Mouse (Mus musculus) forebrain, embryonic 11.5 days (tissue): ENCODE measurements around the gene Ptrhd1. TPM values are rescaled to one million over a fixed set of nuclear protein-coding genes. Genes with fewer than 3 reads are reported as not detected.

Experiments
- ATAC-seq: fragments of 200-750 bp; cut with Nextera tagmentation; replicated peaks from 2 replicates; pipeline ENCODE4 v1.8.0; 2017; ENCODE audit warnings: moderate TSS enrichment; ENCODE audit not compliant: low FRiP score
- DNase-seq: peaks from one replicate; pipeline ENCODE4 v3.0.0-alpha.2; 2017; ENCODE audit warnings: low spot score
- H3K27ac ChIP-seq: fragments of 300-500 bp; sonication (generic); 2 replicates; pipeline ENCODE4 v1.5.1; 2014; ENCODE audit warnings: low read depth, low read length
- H3K27me3 ChIP-seq: fragments of 300-500 bp; sonication (generic); 2 replicates; pipeline ENCODE4 v1.6.1; 2014; ENCODE audit warnings: mild to moderate bottlenecking, low read length, mixed read lengths; ENCODE audit not compliant: control insufficient read depth, insufficient read depth
- H3K36me3 ChIP-seq: fragments of 300-500 bp; sonication (generic); 2 replicates; pipeline ENCODE4 v1.6.1; 2014; ENCODE audit warnings: mild to moderate bottlenecking, low read length, moderate library complexity, mixed read lengths; ENCODE audit not compliant: control insufficient read depth, insufficient read depth
- H3K4me1 ChIP-seq: fragments of 300-500 bp; sonication (generic); replicated peaks from 2 replicates; pipeline ENCODE4 v1.6.1; 2014; ENCODE audit warnings: low read length, mixed read lengths; ENCODE audit not compliant: control insufficient read depth, insufficient read depth
- H3K4me2 ChIP-seq: fragments of 300-500 bp; sonication (generic); 2 replicates; pipeline ENCODE4 v1.6.1; 2014; ENCODE audit warnings: low read depth, mild to moderate bottlenecking, low read length, moderate library complexity, mixed read lengths; ENCODE audit not compliant: severe bottlenecking
- H3K4me3 ChIP-seq: fragments of 300-500 bp; sonication (generic); 2 replicates; pipeline ENCODE4 v1.5.1; 2014; ENCODE audit warnings: low read depth, low read length
- H3K9ac ChIP-seq: fragments of 300-500 bp; sonication (generic); 2 replicates; pipeline ENCODE4 v1.6.1; 2014; ENCODE audit warnings: low read length
- H3K9me3 ChIP-seq: fragments of 300-500 bp; sonication (generic); 2 replicates; pipeline ENCODE4 v1.6.1; 2016; ENCODE audit warnings: low read length, mixed read lengths; ENCODE audit not compliant: control insufficient read depth
- WGBS: fragments of 180-500 bp; shearing (Covaris S2); extraction: QIAGEN DNeasy Blood & Tissue Kit; methylation state at CpG from one replicate; pipeline ENCODE4 v1.1.7; 2014; 5-methylcytosine and 5-hydroxymethylcytosine counted together
- polyA plus RNA-seq: library from polyadenylated mRNA; unstranded; fragments of >200 nt; fragmentation: Nextera tagmentation; extraction: Ambion mirVana; gene quantifications from 2 replicates; pipeline ENCODE4 v1.2.1, GENCODE M21; 2014

Gene Ptrhd1
- polyA plus RNA-seq, result 6.0 and 6.5 TPM in 2 replicates

DNA sequence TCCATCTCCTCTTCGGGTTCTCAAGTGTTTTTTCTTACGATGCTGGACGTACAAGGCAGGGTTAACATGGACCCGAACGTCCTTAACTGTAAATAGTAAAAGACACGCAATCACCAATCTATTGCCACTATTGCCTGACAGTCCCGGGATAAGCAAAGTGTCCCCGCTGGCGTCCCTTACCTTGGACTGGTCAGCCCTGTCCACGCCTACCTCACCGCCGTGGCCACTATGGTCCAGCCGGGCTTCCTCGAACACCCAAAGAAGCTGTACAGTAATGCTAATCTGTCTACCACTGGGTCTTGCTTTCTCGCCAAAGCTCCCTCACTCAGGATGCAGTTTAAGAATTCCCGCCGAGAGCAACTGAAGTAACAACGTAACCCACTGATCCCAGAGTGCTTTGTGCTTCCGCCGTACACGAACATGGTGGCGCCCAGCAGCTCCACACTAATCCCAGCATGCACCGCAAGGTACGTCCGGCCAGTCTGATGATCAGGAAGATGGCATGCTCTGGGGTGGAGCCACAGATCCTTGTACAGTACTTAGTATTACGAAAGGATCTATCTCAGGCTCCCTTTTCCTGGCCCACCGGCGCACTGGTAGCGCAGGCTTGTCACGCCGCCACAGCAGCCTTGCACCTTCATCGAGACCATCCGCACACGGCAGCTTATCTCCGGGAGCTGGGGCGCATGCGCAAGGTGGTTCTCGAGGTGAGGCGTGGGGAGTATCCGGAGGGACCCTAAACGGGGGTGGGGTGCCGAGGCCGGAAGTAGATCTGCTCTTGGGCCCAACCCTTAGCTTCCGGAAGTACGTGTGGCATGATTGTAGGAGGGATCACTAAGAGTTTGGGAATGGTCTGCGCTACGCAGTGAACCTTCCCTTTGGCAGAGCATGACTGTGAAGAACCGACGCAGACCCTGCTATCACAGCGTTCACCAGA is at the start of gene Ptrhd1, which contains the start of gene Cenpo:
Gene Ptrhd1 (plus strand): TSS at position 456 of the 937 bp plus-strand sequence.
Gene Cenpo (minus strand): TSS at position 723 of the 937 bp plus-strand sequence.
- Histone ChIP-seq H3K27ac (peak within 1 kb of the TSS; percentile 82), H3K4me3 (peak within 1 kb of the TSS; percentile 67), H3K9ac (peak within 1 kb of the TSS; percentile 73), H3K36me3 (no peaks in the 10 kb centered on the region; the same call in 1 of the 2 replicates), H3K9me3 (no peaks in the 10 kb centered on the region), H3K4me2 (peak within 1 kb of the TSS; percentile 66), H3K4me1 (0 out of 2 replicates have a peak, but pooled peaks cover 4% of the 10 kb centered on the region), H3K27me3 (no peaks in the 10 kb centered on the region)
- peak; percentile 98 for ATAC-seq
- peak; percentile 95 for DNase-seq
- under 1% methylated on average over 50 of the region's 50 CpGs for WGBS

DNA sequence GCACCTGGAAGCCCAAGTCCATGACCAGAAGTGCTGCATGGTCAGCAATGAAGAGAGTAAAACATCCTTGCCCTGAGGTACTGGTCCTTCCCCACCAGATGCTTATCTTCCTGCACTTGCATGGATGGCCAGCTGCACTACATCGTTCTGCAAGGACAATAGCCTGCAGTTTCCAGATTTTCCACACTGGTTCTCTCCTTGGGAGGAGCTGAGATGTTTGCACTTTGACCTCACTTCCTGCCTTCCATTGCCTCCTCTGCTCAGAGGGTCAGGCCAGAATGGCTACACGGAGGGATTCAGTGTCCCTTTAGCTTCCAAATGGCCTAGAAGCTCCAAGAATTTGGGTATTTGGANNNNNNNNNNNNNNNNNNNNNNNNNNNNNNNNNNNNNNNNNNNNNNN is 49.2 kb upstream of the Ptrhd1 start:
- no peak for ATAC-seq
- 74% methylated on average over 2 of the region's 2 CpGs for WGBS
- Histone ChIP-seq H3K4me2 (no peak overlapping the region), H3K27me3 (no peaks in the 10 kb centered on the region), H3K9ac (no peak overlapping the region), H3K9me3 (no peaks in the 10 kb centered on the region), H3K4me3 (no peak overlapping the region), H3K36me3 (no peaks in the 10 kb centered on the region), H3K4me1 (peaks cover 5% of the 10 kb centered on the region), H3K27ac (no peak overlapping the region)
- DNase-seq, result no peak

DNA sequence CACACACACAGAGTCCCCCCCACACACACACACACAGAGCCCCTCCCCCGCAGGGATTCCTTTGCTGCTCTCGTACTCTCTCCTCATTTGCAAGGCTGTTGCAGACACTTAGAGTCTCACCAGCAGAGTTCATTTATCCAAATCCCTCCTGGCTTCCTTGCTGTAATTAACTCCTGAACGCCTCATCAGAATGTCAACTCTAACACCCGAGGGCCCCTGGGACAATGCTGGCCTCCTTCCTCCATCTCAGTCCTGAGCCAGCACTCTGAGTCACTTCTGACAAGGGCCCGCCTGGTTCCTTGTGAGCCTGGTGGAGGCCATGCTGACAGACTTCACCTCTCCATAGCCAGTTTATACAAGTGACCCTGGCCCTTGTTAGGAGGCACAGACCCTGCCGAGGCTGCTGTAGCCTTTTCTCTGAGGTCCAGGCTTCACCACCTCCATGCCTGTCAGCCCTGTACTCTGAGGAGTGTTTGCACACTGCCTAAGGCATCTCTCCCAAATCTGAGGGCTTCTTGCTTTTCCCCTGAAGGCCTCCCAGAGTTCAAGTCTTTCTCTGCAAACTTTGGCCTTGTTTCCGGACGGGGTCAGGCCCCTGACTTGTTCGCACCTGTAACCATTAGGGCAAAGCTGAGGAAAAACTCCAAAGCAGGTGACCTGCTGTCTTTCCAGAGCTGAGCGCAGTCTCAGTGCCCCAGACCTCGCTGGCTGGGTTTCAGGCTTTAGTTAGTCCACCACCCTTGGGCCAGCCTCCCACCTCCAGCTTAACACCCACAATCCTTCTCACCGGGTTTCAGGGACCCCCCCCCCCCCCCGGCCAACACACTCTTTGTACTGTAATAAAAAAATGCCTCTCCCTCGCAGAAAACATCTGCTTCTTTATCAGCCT is 45.4 kb upstream of the Ptrhd1 start:
- WGBS, result 27% methylated on average over 14 of the region's 14 CpGs

DNA sequence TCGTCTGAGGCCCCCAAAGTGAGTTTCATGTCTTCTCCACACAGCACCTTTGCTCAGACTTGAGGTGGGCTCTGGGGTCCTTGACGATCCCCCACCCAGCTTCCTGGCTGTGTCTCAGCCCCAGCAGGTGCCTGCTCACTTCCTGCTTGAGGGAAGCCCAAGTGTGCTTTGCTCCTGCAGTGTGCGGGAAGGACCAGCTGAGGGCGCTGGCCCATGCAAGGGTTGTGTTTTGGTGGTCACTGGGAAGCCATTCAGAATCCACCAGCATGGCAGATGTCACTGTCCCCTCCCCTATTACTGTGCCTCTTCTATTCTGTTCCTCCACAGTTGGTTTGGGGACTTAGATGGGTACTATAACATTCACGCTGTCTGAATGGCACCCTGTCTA is 44.8 kb upstream of the Ptrhd1 start:
- ATAC-seq, result no peak; the same call in 1 of the 2 replicates
- Histone ChIP-seq H3K27me3 (no peaks in the 10 kb centered on the region), H3K4me1 (peaks cover 5% of the 10 kb centered on the region), H3K9me3 (no peaks in the 10 kb centered on the region), H3K4me3 (no peak overlapping the region), H3K36me3 (no peaks in the 10 kb centered on the region), H3K27ac (no peak overlapping the region), H3K9ac (no peak overlapping the region), H3K4me2 (no peak overlapping the region)
- 38% methylated on average over 5 of the region's 5 CpGs for WGBS
- peak; percentile 77 for DNase-seq

More for the DNA sequence above, 45.4 kb upstream of the Ptrhd1 start:
- Histone ChIP-seq H3K9me3 (no peaks in the 10 kb centered on the region), H3K4me2 (no peak overlapping the region), H3K4me3 (no peak overlapping the region), H3K36me3 (no peaks in the 10 kb centered on the region), H3K27me3 (no peaks in the 10 kb centered on the region), H3K27ac (peak overlapping the region; percentile 14), H3K4me1 (peaks cover 5% of the 10 kb centered on the region), H3K9ac (no peak overlapping the region)
- ATAC-seq, result peak; percentile 77
- DNase-seq, result peak; percentile 80

DNA sequence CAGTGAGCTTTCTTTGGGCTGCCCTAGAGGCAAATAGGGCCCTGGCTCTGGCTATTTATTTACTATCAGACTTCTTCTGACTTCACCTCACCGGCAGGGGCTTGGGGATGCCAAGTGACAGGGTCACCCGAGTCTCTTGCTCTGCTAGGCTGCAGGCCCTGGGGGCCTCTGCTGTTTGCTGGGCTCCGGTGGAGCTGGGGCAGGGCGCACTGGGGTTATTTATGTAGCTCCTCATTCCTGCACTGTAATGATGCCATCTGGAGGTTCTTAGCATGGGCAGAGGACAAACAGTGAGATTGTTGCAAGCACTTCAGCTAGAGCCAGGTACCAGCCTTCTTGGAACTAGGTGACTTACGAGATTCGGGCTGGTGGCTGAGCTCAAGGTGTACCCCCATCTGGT is 41.3 kb upstream of the Ptrhd1 start:
- H3K4me1 ChIP-seq, result peaks cover 5% of the 10 kb centered on the region
- H3K9me3 ChIP-seq, result no peaks in the 10 kb centered on the region
- H3K4me2 ChIP-seq, result no peak overlapping the region
- no peak for DNase-seq
- no peak overlapping the region for H3K9ac ChIP-seq
- H3K27ac ChIP-seq, result no peak overlapping the region
- H3K27me3 ChIP-seq, result no peaks in the 10 kb centered on the region
- no peaks in the 10 kb centered on the region for H3K36me3 ChIP-seq
- H3K4me3 ChIP-seq, result no peak overlapping the region
- WGBS, result 79% methylated on average over 6 of the region's 6 CpGs
- no peak for ATAC-seq

DNA sequence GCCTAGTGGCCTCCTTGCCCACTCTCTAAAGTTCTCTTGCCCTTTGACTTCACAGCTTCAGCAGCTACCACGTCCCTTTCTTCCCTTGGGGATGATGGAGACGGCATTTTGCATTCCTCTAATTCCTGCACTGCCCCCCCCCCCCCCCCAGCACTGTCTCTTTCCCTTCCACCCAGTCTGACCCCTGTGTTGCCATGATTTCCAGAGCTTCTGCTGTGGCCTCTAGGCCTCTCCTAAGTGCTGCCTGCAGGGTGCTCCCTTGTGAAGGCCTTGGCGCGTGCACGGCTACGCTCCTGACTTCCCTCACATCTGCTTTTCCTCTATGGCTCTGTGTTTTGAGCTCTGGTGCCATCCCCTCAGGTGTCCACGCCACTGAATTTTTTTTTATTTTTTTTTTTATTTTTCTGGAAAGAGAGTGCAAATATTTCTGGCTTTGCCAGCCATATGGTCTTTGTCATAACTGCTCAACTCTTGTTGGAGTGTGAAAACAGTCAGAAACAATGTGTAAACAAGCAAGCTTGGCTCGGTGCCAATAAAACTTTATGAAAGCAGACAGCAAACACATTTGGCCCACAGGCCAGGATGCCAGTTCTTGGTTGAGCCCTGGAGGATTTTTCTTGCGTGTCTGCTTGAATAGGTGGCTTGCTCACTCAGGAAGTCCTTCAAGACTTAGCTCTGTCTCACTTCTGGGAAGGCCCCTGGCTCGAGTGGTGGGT is 40.6 kb upstream of the Ptrhd1 start:
- H3K4me2 ChIP-seq, result no peak overlapping the region
- peaks cover 4% of the 10 kb centered on the region for H3K4me1 ChIP-seq
- DNase-seq, result no peak
- no peak overlapping the region for H3K27ac ChIP-seq
- no peak overlapping the region for H3K4me3 ChIP-seq
- 76% methylated on average over 10 of the region's 10 CpGs for WGBS
- no peaks in the 10 kb centered on the region for H3K27me3 ChIP-seq
- H3K9ac ChIP-seq, result no peak overlapping the region
- ATAC-seq, result no peak
- no peaks in the 10 kb centered on the region for H3K36me3 ChIP-seq
- H3K9me3 ChIP-seq, result no peaks in the 10 kb centered on the region

DNA sequence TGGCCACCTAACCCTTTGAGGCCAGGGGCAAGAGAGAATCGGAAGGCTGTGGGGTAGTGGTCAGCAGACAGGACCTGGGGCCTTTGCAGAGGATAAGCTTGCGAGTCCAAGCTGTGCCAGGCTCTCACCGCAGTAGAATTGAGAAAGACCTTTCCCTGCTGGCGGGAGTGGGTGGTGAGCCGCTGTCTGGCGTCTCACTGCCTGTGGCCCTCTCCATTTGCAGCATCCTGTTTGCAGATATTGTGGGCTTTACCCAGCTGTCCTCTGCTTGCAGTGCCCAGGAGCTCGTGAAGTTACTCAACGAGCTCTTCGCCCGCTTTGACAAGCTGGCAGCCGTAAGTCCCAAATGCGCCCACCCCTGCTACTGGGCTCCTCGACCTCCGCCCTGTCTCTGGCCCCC is 39.2 kb upstream of the Ptrhd1 start:
- no peak for ATAC-seq
- no peaks in the 10 kb centered on the region for H3K36me3 ChIP-seq
- WGBS, result 90% methylated on average over 14 of the region's 14 CpGs
- no peak overlapping the region for H3K4me2 ChIP-seq
- H3K9ac ChIP-seq, result no peak overlapping the region
- H3K4me1 ChIP-seq, result no peaks in the 10 kb centered on the region
- no peaks in the 10 kb centered on the region for H3K9me3 ChIP-seq
- DNase-seq, result no peak
- no peak overlapping the region for H3K27ac ChIP-seq
- H3K4me3 ChIP-seq, result no peak overlapping the region
- no peaks in the 10 kb centered on the region for H3K27me3 ChIP-seq

DNA sequence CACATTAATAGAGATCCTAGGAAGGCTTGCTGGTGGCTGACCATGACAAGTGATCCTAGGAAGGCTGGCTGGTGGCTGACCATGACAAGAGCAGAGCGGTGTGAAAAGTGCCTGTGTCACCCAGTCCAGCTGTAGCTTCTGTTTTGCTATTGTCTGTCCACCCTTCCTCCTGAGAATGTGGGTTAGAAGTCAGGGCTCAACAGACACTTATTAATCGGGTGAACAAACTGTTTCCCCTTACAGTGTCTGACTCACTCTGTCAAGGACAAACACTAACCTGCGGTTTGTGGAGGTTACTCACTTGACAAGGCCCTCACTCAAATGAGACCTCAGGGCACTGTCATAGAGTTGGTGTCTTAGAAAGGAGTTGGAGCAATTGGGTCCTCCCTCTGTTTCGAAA is 35.1 kb upstream of the Ptrhd1 start:
- DNase-seq (no peak), ATAC-seq (no peak)
- 89% methylated on average over 4 of the region's 4 CpGs for WGBS
- no peaks in the 10 kb centered on the region for H3K27me3 ChIP-seq
- H3K36me3 ChIP-seq, result no peaks in the 10 kb centered on the region
- H3K4me1 ChIP-seq, result no peaks in the 10 kb centered on the region
- H3K4me2 ChIP-seq, result no peak overlapping the region
- H3K9ac ChIP-seq, result no peak overlapping the region
- no peak overlapping the region for H3K4me3 ChIP-seq
- no peak overlapping the region for H3K27ac ChIP-seq
- no peaks in the 10 kb centered on the region for H3K9me3 ChIP-seq
